Mouse (Mus musculus): ENCODE results near the gene Tm4sf4.

DNA sequence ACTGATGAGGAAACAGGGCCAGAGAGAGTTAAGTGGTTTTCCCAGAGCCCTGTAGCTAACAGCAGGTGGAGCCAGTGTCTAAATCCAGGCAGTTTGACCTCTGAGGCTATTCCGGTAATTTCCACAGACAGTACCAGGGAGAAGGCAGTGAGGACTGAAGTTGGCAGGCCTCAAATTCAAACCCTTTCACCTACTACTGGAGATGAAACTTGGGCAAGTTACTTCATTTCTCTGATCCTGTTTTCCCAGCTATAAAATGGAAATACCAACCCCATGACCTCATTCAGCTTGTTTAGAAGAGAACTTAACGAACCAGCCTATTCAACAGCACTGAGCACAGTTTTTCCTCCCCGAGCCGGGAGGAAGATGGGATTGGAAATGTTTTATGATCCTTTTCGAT lies 45.2 kb downstream of the Tm4sf4 start:
- no peak for TF ChIP-seq CTCF (IDR thresholded peaks at IDR 0.05; ENCODE audit: extremely low read depth, insufficient read depth, insufficient read length, insufficient replicate concordance)
- no peak for TF ChIP-seq POLR2A (IDR thresholded peaks at IDR 0.05; ENCODE audit: low read depth, low read length)
